Mouse (Mus musculus): ENCODE measurements around the gene Ppox. TPM values are rescaled to one million over a fixed set of nuclear protein-coding genes. Genes with fewer than 3 reads are reported as not detected.

Gene Ppox
- polyA plus RNA-seq (2015; fragmentation: Illumina TruSeq; extraction: RNeasy Lipid Tissue Mini Kit (QIAGEN cat#74804); ENCODE audit: insufficient read depth, low read depth, low replicate concordance): 18.2 TPM

GRCm38 (mm10) chr1:171280916-171281527, at the start of gene Ppox:
Gene Ppox (minus strand): TSS chr1:171281186.

GRCm38 (mm10) chr1:171328839-171329432, 48.0 kb upstream of the Ppox start, which contains the start of gene Dedd:
Gene Dedd (plus strand): TSS chr1:171329145.

GRCm38 (mm10) chr1:171294298-171295062, 13.5 kb upstream of the Ppox start, which contains the start of gene Ufc1:
Gene Ufc1 (minus strand): TSS chr1:171295024.

GRCm38 (mm10) chr1:171287136-171288081, 6.4 kb upstream of the Ppox start, which contains the start of gene Usp21:
Gene Usp21 (minus strand): TSS chr1:171287991.

GRCm38 (mm10) chr1:171269848-171270572, 11.0 kb downstream of the Ppox start, which contains the start of gene B4galt3:
Gene B4galt3 (plus strand): TSS chr1:171270328.

GRCm38 (mm10) chr1:171250680-171251593, 30.0 kb downstream of the Ppox start, which contains the start of gene Ndufs2:
Gene Ndufs2 (minus strand): TSS chr1:171251388.

GRCm38 (mm10) chr1:171249913-171250600, 30.9 kb downstream of the Ppox start, which contains the start of gene Adamts4:
Gene Adamts4 (plus strand): TSS chr1:171250421.

GRCm38 (mm10) chr1:171234126-171234525, 46.9 kb downstream of the Ppox start, which contains the start of gene Fcer1g:
Gene Fcer1g (minus strand): TSS chr1:171234365.

Other genes with a start within 250 kb of the Ppox start
- gene Fcgr3, start 216.3 kb downstream of the Ppox start, polyA plus RNA-seq (2015; fragmentation: Illumina TruSeq; extraction: RNeasy Lipid Tissue Mini Kit (QIAGEN cat#74804); ENCODE audit: insufficient read depth, low read depth, low replicate concordance): 10.0 TPM
- gene Cfap126, start 167.3 kb downstream of the Ppox start, polyA plus RNA-seq (2015; fragmentation: Illumina TruSeq; extraction: RNeasy Lipid Tissue Mini Kit (QIAGEN cat#74804); ENCODE audit: insufficient read depth, low read depth, low replicate concordance): 1.6 TPM
- 17.8 TPM for gene Sdhc, start 130.6 kb downstream of the Ppox start, polyA plus RNA-seq (2015; fragmentation: Illumina TruSeq; extraction: RNeasy Lipid Tissue Mini Kit (QIAGEN cat#74804); ENCODE audit: insufficient read depth, low read depth, low replicate concordance)
- 1.4 TPM for gene Mpz, start 130.5 kb downstream of the Ppox start, polyA plus RNA-seq (2015; fragmentation: Illumina TruSeq; extraction: RNeasy Lipid Tissue Mini Kit (QIAGEN cat#74804); ENCODE audit: insufficient read depth, low read depth, low replicate concordance)
- gene Pcp4l1, start 84.9 kb downstream of the Ppox start, polyA plus RNA-seq (2015; fragmentation: Illumina TruSeq; extraction: RNeasy Lipid Tissue Mini Kit (QIAGEN cat#74804); ENCODE audit: insufficient read depth, low read depth, low replicate concordance): 10.0 TPM
- not detected for gene Nr1i3, start 67.2 kb downstream of the Ppox start, polyA plus RNA-seq (2015; fragmentation: Illumina TruSeq; extraction: RNeasy Lipid Tissue Mini Kit (QIAGEN cat#74804); ENCODE audit: insufficient read depth, low read depth, low replicate concordance)
- gene Tomm40l, start 58.7 kb downstream of the Ppox start, polyA plus RNA-seq (2015; fragmentation: Illumina TruSeq; extraction: RNeasy Lipid Tissue Mini Kit (QIAGEN cat#74804); ENCODE audit: insufficient read depth, low read depth, low replicate concordance): 19.5 TPM
- gene Apoa2, start 56.1 kb downstream of the Ppox start, polyA plus RNA-seq (2015; fragmentation: Illumina TruSeq; extraction: RNeasy Lipid Tissue Mini Kit (QIAGEN cat#74804); ENCODE audit: insufficient read depth, low read depth, low replicate concordance): not detected
- gene Fcer1g, start 46.8 kb downstream of the Ppox start, polyA plus RNA-seq (2015; fragmentation: Illumina TruSeq; extraction: RNeasy Lipid Tissue Mini Kit (QIAGEN cat#74804); ENCODE audit: insufficient read depth, low read depth, low replicate concordance): 14.0 TPM
- gene Adamts4, start 30.8 kb downstream of the Ppox start, polyA plus RNA-seq (2015; fragmentation: Illumina TruSeq; extraction: RNeasy Lipid Tissue Mini Kit (QIAGEN cat#74804); ENCODE audit: insufficient read depth, low read depth, low replicate concordance): 0.94 TPM
- gene Ndufs2, start 29.8 kb downstream of the Ppox start, polyA plus RNA-seq (2015; fragmentation: Illumina TruSeq; extraction: RNeasy Lipid Tissue Mini Kit (QIAGEN cat#74804); ENCODE audit: insufficient read depth, low read depth, low replicate concordance): 77.8 TPM
- 14.4 TPM for gene B4galt3, start 10.9 kb downstream of the Ppox start, polyA plus RNA-seq (2015; fragmentation: Illumina TruSeq; extraction: RNeasy Lipid Tissue Mini Kit (QIAGEN cat#74804); ENCODE audit: insufficient read depth, low read depth, low replicate concordance)
- gene Usp21, start 6.8 kb upstream of the Ppox start, polyA plus RNA-seq (2015; fragmentation: Illumina TruSeq; extraction: RNeasy Lipid Tissue Mini Kit (QIAGEN cat#74804); ENCODE audit: insufficient read depth, low read depth, low replicate concordance): 16.4 TPM
- gene Ufc1, start 13.8 kb upstream of the Ppox start, polyA plus RNA-seq (2015; fragmentation: Illumina TruSeq; extraction: RNeasy Lipid Tissue Mini Kit (QIAGEN cat#74804); ENCODE audit: insufficient read depth, low read depth, low replicate concordance): 42.1 TPM
- gene Dedd, start 48.0 kb upstream of the Ppox start, polyA plus RNA-seq (2015; fragmentation: Illumina TruSeq; extraction: RNeasy Lipid Tissue Mini Kit (QIAGEN cat#74804); ENCODE audit: insufficient read depth, low read depth, low replicate concordance): 12.2 TPM
- gene Nit1, start 64.5 kb upstream of the Ppox start, polyA plus RNA-seq (2015; fragmentation: Illumina TruSeq; extraction: RNeasy Lipid Tissue Mini Kit (QIAGEN cat#74804); ENCODE audit: insufficient read depth, low read depth, low replicate concordance): 13.2 TPM
- gene Pfdn2, start 64.5 kb upstream of the Ppox start, polyA plus RNA-seq (2015; fragmentation: Illumina TruSeq; extraction: RNeasy Lipid Tissue Mini Kit (QIAGEN cat#74804); ENCODE audit: insufficient read depth, low read depth, low replicate concordance): 9.1 TPM
- gene Klhdc9, start 79.6 kb upstream of the Ppox start, polyA plus RNA-seq (2015; fragmentation: Illumina TruSeq; extraction: RNeasy Lipid Tissue Mini Kit (QIAGEN cat#74804); ENCODE audit: insufficient read depth, low read depth, low replicate concordance): not detected
- gene Nectin4, start 88.9 kb upstream of the Ppox start, polyA plus RNA-seq (2015; fragmentation: Illumina TruSeq; extraction: RNeasy Lipid Tissue Mini Kit (QIAGEN cat#74804); ENCODE audit: insufficient read depth, low read depth, low replicate concordance): 0.87 TPM
- 1.7 TPM for gene Arhgap30, start 107.8 kb upstream of the Ppox start, polyA plus RNA-seq (2015; fragmentation: Illumina TruSeq; extraction: RNeasy Lipid Tissue Mini Kit (QIAGEN cat#74804); ENCODE audit: insufficient read depth, low read depth, low replicate concordance)
- 36.3 TPM for gene Usf1, start 130.1 kb upstream of the Ppox start, polyA plus RNA-seq (2015; fragmentation: Illumina TruSeq; extraction: RNeasy Lipid Tissue Mini Kit (QIAGEN cat#74804); ENCODE audit: insufficient read depth, low read depth, low replicate concordance)
- gene Tstd1, start 137.7 kb upstream of the Ppox start, polyA plus RNA-seq (2015; fragmentation: Illumina TruSeq; extraction: RNeasy Lipid Tissue Mini Kit (QIAGEN cat#74804); ENCODE audit: insufficient read depth, low read depth, low replicate concordance): 12.7 TPM
- 23.8 TPM for gene F11r, start 156.3 kb upstream of the Ppox start, polyA plus RNA-seq (2015; fragmentation: Illumina TruSeq; extraction: RNeasy Lipid Tissue Mini Kit (QIAGEN cat#74804); ENCODE audit: insufficient read depth, low read depth, low replicate concordance)
- gene Alyref2, start 222.3 kb upstream of the Ppox start, polyA plus RNA-seq (2015; fragmentation: Illumina TruSeq; extraction: RNeasy Lipid Tissue Mini Kit (QIAGEN cat#74804); ENCODE audit: insufficient read depth, low read depth, low replicate concordance): 1.1 TPM